ENCODE assay signal across 9 mouse cellular contexts in the genomic region with DNA sequence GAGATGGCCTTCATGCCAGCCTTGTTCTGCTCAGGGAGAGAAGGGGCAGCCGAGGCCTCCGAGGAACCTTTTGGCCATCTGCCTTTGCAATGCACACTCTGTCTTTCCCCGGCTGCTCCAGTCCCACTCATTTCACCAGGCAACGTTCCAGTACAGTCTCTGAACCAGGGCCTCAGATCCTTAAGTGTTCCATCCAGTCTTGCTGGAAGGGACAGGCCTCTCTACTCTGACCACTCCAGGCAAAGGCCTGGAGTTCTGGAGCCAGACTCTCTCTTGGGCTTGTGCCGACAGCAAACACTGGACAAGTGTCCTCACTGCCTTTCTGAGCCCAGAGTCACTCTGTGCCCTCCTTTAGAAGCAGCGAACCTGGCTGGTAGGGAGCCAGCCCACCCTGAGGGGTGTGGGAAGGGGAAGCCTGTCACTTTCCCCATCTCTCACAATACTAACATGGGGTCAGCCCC. TPM values are rescaled to one million over a fixed set of nuclear protein-coding genes. Genes with fewer than 3 reads are reported as not detected.
DNase-seq lines count a peak whose midpoint lies in the region; ATAC-seq and TF ChIP-seq lines count a peak whose summit lies in the region.
"Had no signal": no experiment of that assay in that cellular context is flagged by ENCODE, and none has a peak within 500 bp of the region (broad histone marks: within the 10 kb centered on the region; RNA-seq: fewer than 3 reads in every experiment).

No protein-coding gene starts in this region.

- H3K9me3 ChIP-seq in lung, postnatal 0 days (ENCODE audit: low read length): no peaks in the 10 kb centered on the region
- H3K9me3 ChIP-seq: liver, embryonic 13.5 days had no signal

- no peaks in the 10 kb centered on the region for H3K27me3 ChIP-seq in lung, postnatal 0 days (replicated peaks; ENCODE audit: insufficient read depth, low read length)
- H3K27me3 ChIP-seq: liver, embryonic 13.5 days had no signal

- H3K36me3 ChIP-seq in lung, postnatal 0 days (ENCODE audit: insufficient read depth, low read length): peaks cover 12% of the 10 kb centered on the region; the same call in 1 of the 2 replicates

- peak; percentile 73 to 78 for DNase-seq in cerebellum, postnatal 10 days
- DNase-seq in cerebellum, adult 8-10 months: no peak
- DNase-seq in ovary, postnatal 36 days (ENCODE audit: low spot score): peak; percentile 38
- no peak for DNase-seq in ovary, adult 18-20 months (ENCODE audit: low spot score)
- DNase-seq in lung, postnatal 0 days (ENCODE audit: low spot score): peak; percentile 76
- peak; percentile 69 for DNase-seq in testis, postnatal 10 days (ENCODE audit: low spot score)
- DNase-seq in adrenal gland, adult 18-20 months (ENCODE audit: low spot score in 2 of 2): no peak
- DNase-seq: liver, embryonic 13.5 days had no signal

- no peak overlapping the region for H3K9ac ChIP-seq in lung, postnatal 0 days (replicated peaks; ENCODE audit: low read depth)
- H3K9ac ChIP-seq: liver, embryonic 13.5 days had no signal

- no peaks in the 10 kb centered on the region for H3K4me1 ChIP-seq in lung, postnatal 0 days (ENCODE audit: insufficient read depth, low read depth, low read length)

- WGBS in lung, postnatal 0 days: 41% methylated on average over 6 of the region's 6 CpGs

- TF ChIP-seq EP300 in lung, postnatal 0 days (IDR thresholded peaks at IDR 0.05): no peak

- no peak for TF ChIP-seq CTCF in lung, postnatal 0 days (IDR thresholded peaks at IDR 0.05)

- H3K4me2 ChIP-seq in lung, postnatal 0 days (replicated peaks; ENCODE audit: low read depth, low read length): no peak overlapping the region
- H3K4me2 ChIP-seq: liver, embryonic 13.5 days had no signal

- no peak overlapping the region for H3K4me3 ChIP-seq in lung, postnatal 0 days (ENCODE audit: low read depth, low read length)
- H3K4me3 ChIP-seq: liver, embryonic 13.5 days had no signal

- peak overlapping the region; percentile 57 for H3K27ac ChIP-seq in lung, postnatal 0 days (ENCODE audit: low read length)
- H3K27ac ChIP-seq: liver, embryonic 13.5 days had no signal

- peak; percentile 81 for ATAC-seq in lung, postnatal 0 days
- no peak for ATAC-seq in erythroid progenitor cell, adult 5-6 weeks (replicated peaks; ENCODE audit: low FRiP score, poor library complexity, severe bottlenecking)

RNA-seq across cellular contexts. Expression of gene Szrd1, which starts 25.0 kb away (rescaled TPM):
- polyA plus RNA-seq in lung, postnatal 0 days (2015; fragmentation: Nextera tagmentation; extraction: Ambion mirVana): 29.3 and 33.4 TPM in 2 replicates
- total RNA-seq in adrenal gland, adult 18-20 months (2021): 100 to 1,000 TPM; 109 to 127 TPM
- total RNA-seq in erythroid progenitor cell, adult 5-6 weeks (2015; ENCODE audit: low replicate concordance): 13.7 and 19.3 TPM in 2 replicates
- total RNA-seq in erythroid progenitor cell, adult 5-6 weeks (2017; ENCODE audit: low replicate concordance): 14.8 and 20.2 TPM in 2 replicates

RNA-seq across cellular contexts. Expression of gene Spata21, which starts 26.4 kb away (rescaled TPM):
- 0.13 and 0.27 TPM in 2 replicates for polyA plus RNA-seq in lung, postnatal 0 days (2015; fragmentation: Nextera tagmentation; extraction: Ambion mirVana)
- not detected for total RNA-seq in adrenal gland, adult 18-20 months (2021)
- total RNA-seq in erythroid progenitor cell, adult 5-6 weeks (2015; ENCODE audit: low replicate concordance): not detected in 2 replicates
- total RNA-seq in erythroid progenitor cell, adult 5-6 weeks (2017; ENCODE audit: low replicate concordance): not detected in 2 replicates
- polyA plus RNA-seq: liver, embryonic 13.5 days had no signal

RNA-seq across cellular contexts. Expression of gene Fbxo42, which starts 33.2 kb away (rescaled TPM):
- 11.1 and 12.7 TPM in 2 replicates for polyA plus RNA-seq in lung, postnatal 0 days (2015; fragmentation: Nextera tagmentation; extraction: Ambion mirVana)
- total RNA-seq in adrenal gland, adult 18-20 months (2021): 10 to 100 TPM; 21.1 to 23.1 TPM
- total RNA-seq in erythroid progenitor cell, adult 5-6 weeks (2015; ENCODE audit: low replicate concordance): 37.5 and 43.6 TPM in 2 replicates
- 37.2 and 39.9 TPM in 2 replicates for total RNA-seq in erythroid progenitor cell, adult 5-6 weeks (2017; ENCODE audit: low replicate concordance)

RNA-seq across cellular contexts. Expression of gene Necap2, which starts 36.4 kb away (rescaled TPM):
- 102 and 110 TPM in 2 replicates for polyA plus RNA-seq in lung, postnatal 0 days (2015; fragmentation: Nextera tagmentation; extraction: Ambion mirVana)
- total RNA-seq in adrenal gland, adult 18-20 months (2021): 10 to 100 TPM; 59.3 to 61.1 TPM
- 51.1 and 67.4 TPM in 2 replicates for total RNA-seq in erythroid progenitor cell, adult 5-6 weeks (2015; ENCODE audit: low replicate concordance)
- 45.2 and 108 TPM in 2 replicates for total RNA-seq in erythroid progenitor cell, adult 5-6 weeks (2017; ENCODE audit: low replicate concordance)

RNA-seq across cellular contexts. Expression of gene Crocc, which starts 54.2 kb away (rescaled TPM):
- polyA plus RNA-seq in lung, postnatal 0 days (2015; fragmentation: Nextera tagmentation; extraction: Ambion mirVana): 2.3 and 2.9 TPM in 2 replicates
- 1 to 10 TPM; 6.4 to 6.9 TPM for total RNA-seq in adrenal gland, adult 18-20 months (2021)
- 0.36 TPM in 1 of 2 replicates, not detected in the other for total RNA-seq in erythroid progenitor cell, adult 5-6 weeks (2015; ENCODE audit: low replicate concordance)
- 1.4 TPM in 1 of 2 replicates, not detected in the other for total RNA-seq in erythroid progenitor cell, adult 5-6 weeks (2017; ENCODE audit: low replicate concordance)

Comparison
In these comparisons a context has a peak if more than half of its experiments do, and no peak if none do; other contexts are left out.
1. DNase-seq: peak in cerebellum, postnatal 10 days (2 of 2), ovary, postnatal 36 days (single experiment), lung, postnatal 0 days (single experiment) and testis, postnatal 10 days (single experiment); none in cerebellum, adult 8-10 months (single experiment), ovary, adult 18-20 months (single experiment) and adrenal gland, adult 18-20 months (0 of 2).
2. RNA of gene Szrd1, which starts 25.0 kb away (total RNA-seq): 109 to 127 TPM in adrenal gland, adult 18-20 months; 13.7 to 20.2 TPM in erythroid progenitor cell, adult 5-6 weeks; every median in the first group is over 4 times any median in the second.